Mouse (Mus musculus) B cell, adult 2 months (primary cell): Measurements from ENCODE around the gene Nexn.
"Not testable (repeated sequence)": the region's sequence is repeated elsewhere in the genome, so short reads cannot be mapped to it uniquely, and the experiment has no call there.

Source experiments
- DNase-seq, 2 experiments: peaks; one replicate each; pipeline ENCODE4 v3.0.0; 2022

Nexn gene

GRCm38 (mm10) chr3:152266036-152266421 lies at the start of gene Nexn:
Gene Nexn, minus strand, starts transcription at chr3:152266350.
- DNase-seq: no peak

DNA sequence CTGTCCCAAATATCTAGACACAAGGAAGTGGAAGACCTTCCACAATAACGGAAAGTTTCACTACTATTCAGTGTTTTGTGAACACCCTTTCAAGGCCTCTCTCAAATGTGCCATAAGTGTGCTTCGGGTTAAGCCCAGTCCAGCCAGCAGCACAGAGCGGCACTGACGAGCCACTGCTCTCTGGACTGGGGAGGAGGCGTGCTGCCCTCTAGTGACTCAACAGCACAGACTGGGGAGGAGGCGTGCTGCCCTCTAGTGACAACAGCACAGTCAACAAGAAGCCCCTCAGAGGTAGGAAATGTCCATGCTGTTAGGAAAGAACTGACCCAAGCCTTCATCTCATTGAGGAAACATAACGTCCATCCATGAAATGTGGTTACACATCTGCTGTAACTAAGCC lies 49.5 kb upstream of the Nexn start:
- DNase-seq: peak; percentile 75 to 77

DNA sequence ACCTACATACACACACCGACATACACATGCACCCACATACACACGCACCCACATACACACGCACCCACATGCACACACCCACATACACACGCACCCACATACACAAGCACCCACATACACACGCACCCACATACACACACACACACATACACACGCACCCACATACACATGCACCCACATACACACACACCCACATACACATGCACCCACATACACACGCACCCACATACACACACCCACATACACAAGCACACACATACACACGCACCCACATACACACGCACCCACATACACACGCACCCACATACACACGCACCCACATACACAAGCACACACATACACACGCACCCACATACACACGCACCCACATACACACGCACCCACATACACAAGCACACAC lies 48.5 kb upstream of the Nexn start:
- not testable (repeated sequence) for DNase-seq

- no peak for DNase-seq
These were observed 43.1 kb upstream of the Nexn start for GRCm38 (mm10) chr3:152309250-152309645.

DNA sequence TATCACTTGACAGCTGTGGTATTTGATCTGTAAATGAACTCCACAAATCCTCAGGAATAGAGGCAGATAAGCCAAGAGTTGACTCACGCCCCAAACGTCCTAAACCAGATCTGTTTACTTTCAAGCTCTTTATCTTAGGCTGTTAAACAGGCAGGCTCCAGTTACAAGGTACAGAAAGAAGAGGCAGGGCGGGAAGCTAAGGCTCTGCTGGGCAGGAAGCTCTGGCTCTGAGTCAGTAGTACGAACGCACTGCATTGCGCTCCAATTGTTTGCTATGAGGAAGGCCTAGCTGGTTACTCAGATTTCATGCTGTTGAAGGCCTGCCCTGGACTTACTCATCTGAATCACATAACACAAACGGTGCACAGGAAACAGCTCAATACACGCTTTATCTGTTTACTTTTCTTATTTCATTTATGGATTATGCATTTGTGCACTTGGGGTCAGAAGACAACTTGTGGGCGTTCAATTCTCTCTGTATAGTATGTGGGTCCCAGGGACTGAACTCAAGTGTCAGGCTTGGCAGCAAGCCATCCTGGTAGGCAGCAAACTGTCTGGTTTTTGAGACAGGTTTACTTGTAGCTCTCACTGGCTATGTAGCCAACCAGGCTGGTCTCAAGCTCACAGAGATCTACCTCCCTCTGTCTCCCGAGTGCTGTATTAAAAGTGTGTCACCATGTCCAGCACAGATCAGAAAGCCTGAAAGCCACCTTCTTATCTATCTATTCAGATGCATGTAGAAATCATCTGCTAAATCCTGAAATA lies 42.5 kb upstream of the Nexn start:
- DNase-seq: no peak

GRCm38 (mm10) chr3:152305971-152306370 lies 39.8 kb upstream of the Nexn start:
- DNase-seq: no peak

GRCm38 (mm10) chr3:152305080-152305479 lies 38.9 kb upstream of the Nexn start:
- no peak for DNase-seq

GRCm38 (mm10) chr3:152304093-152304815 lies 38.1 kb upstream of the Nexn start:
- DNase-seq: no peak

DNA sequence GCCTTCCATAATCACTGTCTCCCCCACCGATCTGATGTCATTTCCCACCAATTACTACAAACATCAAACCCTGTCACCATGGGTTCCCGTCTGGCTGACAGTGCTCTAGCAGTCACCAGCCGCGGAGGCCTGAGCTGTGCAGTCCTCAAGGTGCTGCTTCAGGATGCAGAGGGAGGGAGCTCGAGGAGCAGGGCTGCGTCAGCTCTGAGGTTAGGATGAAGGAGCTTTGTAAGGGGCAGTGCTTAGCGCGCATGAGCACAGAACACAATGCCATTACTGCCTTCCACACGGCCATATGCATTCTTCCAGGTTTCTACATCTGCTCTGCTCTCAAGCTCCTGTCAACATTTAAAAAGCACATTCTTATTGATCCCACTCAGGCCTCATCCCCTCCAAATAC lies 36.8 kb upstream of the Nexn start:
- DNase-seq: no peak

DNA sequence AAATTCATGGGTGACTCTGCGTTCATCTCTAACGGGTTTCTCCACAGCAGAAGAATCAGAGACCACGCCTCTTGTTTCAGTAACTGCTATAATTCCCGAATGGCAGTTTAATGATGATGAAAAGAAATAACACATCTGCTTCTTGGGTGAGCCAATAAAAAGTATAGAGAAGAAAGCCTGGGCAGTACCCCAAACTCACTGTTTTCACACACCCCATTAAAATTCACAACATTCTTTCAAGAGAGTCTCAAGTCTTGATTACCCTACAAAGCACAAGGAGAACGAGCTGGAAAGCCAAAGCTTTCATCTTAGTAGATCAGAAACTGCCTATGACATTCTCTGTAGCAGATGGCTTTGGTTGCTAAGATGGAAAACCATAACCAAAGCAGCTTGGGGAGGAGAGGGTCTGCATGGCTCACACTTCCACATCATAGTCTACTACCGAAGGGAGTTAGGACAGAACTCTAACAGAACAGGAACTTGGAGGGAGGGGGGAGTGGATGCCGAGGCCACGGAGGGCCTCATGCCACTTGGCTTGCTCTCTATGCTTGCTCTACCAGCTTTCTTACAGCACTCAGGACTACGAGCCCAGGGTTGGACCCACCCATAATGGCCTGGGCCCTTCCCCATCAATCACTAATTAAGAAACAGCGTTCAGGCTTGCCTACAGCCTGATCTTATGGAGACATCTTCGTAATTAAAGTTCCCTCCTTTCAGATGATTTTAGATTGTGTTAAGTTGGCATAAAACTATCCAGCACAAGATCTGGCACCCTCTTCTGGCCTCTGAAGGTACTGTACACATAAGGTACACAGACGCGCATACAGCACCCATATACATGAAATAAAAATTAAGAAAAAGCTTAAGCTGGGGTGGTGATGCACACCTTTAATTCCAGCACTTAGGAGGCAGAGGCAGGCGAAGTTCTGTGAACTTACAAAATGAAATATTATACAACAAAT lies 34.5 kb upstream of the Nexn start:
- DNase-seq: no peak

- DNase-seq: no peak
These were observed 29.7 kb upstream of the Nexn start for GRCm38 (mm10) chr3:152295896-152296295.

- DNase-seq: no peak
These were observed 28.2 kb upstream of the Nexn start for GRCm38 (mm10) chr3:152294400-152294799.

- DNase-seq: no peak
These were observed 27.5 kb upstream of the Nexn start for GRCm38 (mm10) chr3:152293530-152294181.

DNA sequence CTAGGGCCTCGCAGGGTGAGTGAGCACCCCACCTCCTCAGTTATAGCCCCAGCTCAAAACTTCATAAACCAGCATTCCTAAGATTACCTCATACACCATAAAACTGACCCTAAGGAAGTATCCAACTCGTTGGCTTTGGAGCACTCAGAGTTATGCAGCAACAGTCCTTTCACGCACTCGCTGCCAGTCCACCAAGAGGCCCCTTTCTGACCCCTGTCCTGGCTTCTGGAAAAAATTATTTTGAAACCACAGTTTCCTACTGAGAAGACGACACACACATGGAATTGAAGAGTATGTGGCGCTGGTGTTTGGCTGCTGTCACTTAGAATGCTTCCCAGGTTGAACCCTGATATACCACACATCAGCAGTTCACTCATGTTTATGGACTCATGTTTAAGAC lies 25.7 kb upstream of the Nexn start:
- no peak for DNase-seq

- DNase-seq: no peak
These were observed 24.1 kb upstream of the Nexn start for GRCm38 (mm10) chr3:152290175-152290798.

DNA sequence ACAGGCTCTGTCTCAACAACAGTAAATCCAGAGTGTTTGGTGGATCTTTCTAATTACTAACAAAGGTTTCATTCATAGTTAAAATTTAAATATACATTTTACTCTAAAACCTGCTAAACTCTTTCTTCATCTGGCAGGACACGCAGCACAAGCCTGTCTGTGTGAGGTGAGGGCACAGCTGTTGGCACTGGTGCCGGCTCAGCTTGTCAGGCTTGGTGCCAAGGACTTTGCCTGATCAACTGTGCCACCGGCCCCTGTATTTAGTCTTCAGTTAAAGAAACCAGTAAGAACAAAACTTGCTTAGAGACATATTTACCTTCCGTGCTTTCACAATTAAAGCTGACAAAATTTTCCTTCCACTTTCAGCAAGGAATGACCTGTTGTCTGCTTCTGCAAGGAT lies 22.6 kb upstream of the Nexn start:
- no peak for DNase-seq

DNA sequence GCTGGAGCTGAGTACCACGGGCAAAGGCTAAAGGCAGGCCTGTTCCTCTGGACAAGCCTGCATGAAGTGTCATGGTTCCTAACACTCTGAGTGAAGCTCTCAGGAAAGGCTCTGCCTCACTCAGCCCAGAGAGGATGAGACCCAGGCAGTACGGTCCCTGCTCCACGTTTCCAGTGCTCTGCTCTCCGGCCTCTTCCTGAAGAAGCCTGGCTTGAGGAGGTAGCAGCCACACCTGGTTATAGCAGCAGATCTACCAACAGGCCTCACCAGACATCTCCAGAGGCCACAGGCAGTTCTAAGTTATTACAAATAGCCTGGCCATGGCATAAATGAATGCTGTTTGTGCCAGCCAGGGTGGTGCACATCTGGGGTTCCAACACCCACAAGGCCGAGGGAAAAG lies 22.1 kb upstream of the Nexn start:
- no peak for DNase-seq

- DNase-seq: no peak
These were observed 21.7 kb upstream of the Nexn start for GRCm38 (mm10) chr3:152287810-152288209.

DNA sequence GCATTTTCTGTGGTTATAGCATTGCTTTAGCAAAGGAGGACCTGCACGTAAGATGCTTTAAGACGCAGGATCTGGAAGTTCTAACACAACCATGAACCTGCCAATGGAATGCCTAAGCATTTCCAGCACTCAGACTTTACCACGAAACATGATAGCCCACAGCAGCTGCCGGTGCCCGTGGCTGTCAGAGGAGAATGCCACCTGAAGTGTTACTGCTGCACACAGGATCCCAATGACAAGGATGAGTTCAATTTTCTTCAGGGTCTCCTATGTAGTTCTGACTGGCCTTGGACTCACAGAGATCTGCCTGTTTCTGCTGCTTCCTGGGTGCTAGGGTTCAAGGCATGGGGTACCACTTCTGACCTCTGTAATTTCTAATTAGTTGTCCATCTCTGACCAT lies 18.6 kb upstream of the Nexn start:
- DNase-seq: no peak

DNA sequence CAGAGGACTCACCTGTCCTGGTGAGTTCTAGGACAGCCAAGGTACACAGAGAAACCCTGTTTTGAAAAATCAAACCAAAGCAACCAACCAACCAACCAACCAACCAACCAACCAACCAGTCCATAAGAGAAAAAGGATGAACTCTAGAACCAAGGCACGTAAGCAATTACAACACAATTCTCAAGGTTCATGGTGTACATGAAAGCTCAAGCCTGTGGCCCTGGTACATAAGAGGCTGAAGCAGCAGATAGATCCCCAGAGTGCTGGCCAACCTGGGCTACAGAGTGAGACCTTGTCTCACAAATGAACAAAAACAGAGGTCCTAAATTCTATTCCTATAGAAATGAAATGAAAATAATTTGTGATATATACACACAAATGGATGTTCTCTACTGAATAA lies 18.2 kb upstream of the Nexn start:
- DNase-seq: no peak

- no peak for DNase-seq
These were observed 16.0 kb upstream of the Nexn start for GRCm38 (mm10) chr3:152282126-152282525.

DNA sequence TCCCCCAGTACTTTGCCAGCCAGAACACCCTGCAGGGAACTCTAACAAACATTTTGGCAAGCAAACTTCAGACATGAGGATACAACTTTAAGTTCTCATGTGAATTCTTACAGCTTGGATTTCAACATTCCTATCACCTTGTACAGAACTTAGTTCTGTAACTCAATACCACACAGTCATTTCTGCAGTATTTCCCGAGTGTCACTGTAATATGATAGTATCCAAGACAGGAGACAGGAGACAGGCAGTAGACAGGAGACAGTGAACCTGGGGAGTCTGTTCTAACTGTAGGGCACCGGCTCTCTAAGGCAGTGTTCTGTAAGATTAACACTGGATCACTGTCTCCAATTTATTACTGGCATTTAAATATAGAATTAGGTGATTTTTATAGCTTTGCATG lies 12.3 kb upstream of the Nexn start:
- no peak for DNase-seq
